In the genomic region with DNA sequence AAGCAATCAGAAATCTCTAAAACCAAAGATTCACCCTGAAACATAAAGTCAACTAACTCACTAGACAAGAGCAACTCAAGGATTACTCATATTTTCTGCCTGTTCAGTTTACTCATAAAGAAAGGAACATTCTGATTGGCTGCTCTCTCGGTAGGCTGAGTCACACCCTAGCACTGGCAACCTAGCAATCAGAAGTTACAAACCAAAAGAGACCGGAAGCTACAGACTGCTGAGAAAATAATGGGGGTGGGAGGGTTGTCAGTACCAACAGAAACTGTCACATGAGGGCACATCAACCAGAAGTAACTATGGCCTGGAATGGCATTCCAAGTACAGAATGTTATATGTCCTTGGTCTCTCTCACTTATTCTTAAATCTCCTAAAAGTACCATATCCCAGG, we compare ENCODE assay signal across 15 mouse cellular contexts. TPM values are rescaled to one million over a fixed set of nuclear protein-coding genes. Genes with fewer than 3 reads are reported as not detected.
DNase-seq lines count a peak whose midpoint lies in the region; ATAC-seq lines count a peak whose summit lies in the region.
"Had no signal": no experiment of that assay in that cellular context is flagged by ENCODE, and none has a peak within 500 bp of the region (broad histone marks: within the 10 kb centered on the region; RNA-seq: fewer than 3 reads in every experiment).

No protein-coding gene starts in this region.

- 80% methylated on average over 2 of the region's 2 CpGs for WGBS in heart, embryonic 10.5 days
- 95% methylated on average over 2 of the region's 2 CpGs for WGBS in hindbrain, embryonic 12.5 days

- H3K4me3 ChIP-seq in heart, embryonic 10.5 days: no peak overlapping the region
- H3K4me3 ChIP-seq in hindbrain, embryonic 12.5 days: no peak overlapping the region
- H3K4me3 ChIP-seq: embryonic facial prominence, embryonic 15.5 days; hindbrain, embryonic 13.5 days; stomach, embryonic 15.5 days had no signal

- no peaks in the 10 kb centered on the region for H3K36me3 ChIP-seq in heart, embryonic 10.5 days
- no peaks in the 10 kb centered on the region for H3K36me3 ChIP-seq in hindbrain, embryonic 12.5 days
- H3K36me3 ChIP-seq: embryonic facial prominence, embryonic 15.5 days; hindbrain, embryonic 13.5 days; stomach, embryonic 15.5 days had no signal

- peak; percentile 37; the same call in 1 of the 2 replicates for ATAC-seq in megakaryocyte progenitor cell, adult 5-6 weeks (replicated peaks; ENCODE audit: poor library complexity)
- no peak for ATAC-seq in hindbrain, embryonic 12.5 days (ENCODE audit: low FRiP score)

- DNase-seq in spleen, postnatal 36 days (ENCODE audit: low spot score in 2 of 2): peak; percentile 5 to 8
- DNase-seq in spleen, adult 12 weeks (ENCODE audit: low spot score): no peak
- DNase-seq in NIH3T3 (ENCODE audit: low read depth): peak; percentile 63
- DNase-seq in ovary, postnatal 14 days (ENCODE audit: low spot score): no peak
- no peak for DNase-seq in heart, embryonic 10.5 days (ENCODE audit: low spot score)
- no peak for DNase-seq in right cerebral cortex, adult 2 months (ENCODE audit: low spot score in 2 of 2)
- DNase-seq: cerebellum, adult 18-20 months; kidney, adult 2 months; kidney, postnatal 25 days; lung, embryonic 14.5 days had no signal

- 0 out of 2 replicates have a peak, but pooled peaks cover 3% of the 10 kb centered on the region for H3K4me1 ChIP-seq in heart, embryonic 10.5 days
- peaks cover 11% of the 10 kb centered on the region for H3K4me1 ChIP-seq in hindbrain, embryonic 12.5 days

- no peaks in the 10 kb centered on the region for H3K27me3 ChIP-seq in heart, embryonic 10.5 days (ENCODE audit: insufficient read depth, poor library complexity, severe bottlenecking)
- H3K27me3 ChIP-seq in hindbrain, embryonic 12.5 days: no peaks in the 10 kb centered on the region
- H3K27me3 ChIP-seq: embryonic facial prominence, embryonic 15.5 days; hindbrain, embryonic 13.5 days; stomach, embryonic 15.5 days had no signal

- no peak overlapping the region for H3K9ac ChIP-seq in hindbrain, embryonic 12.5 days
- H3K9ac ChIP-seq: embryonic facial prominence, embryonic 15.5 days; hindbrain, embryonic 13.5 days; lung, embryonic 14.5 days; stomach, embryonic 15.5 days had no signal

- no peak overlapping the region for H3K4me2 ChIP-seq in hindbrain, embryonic 12.5 days (replicated peaks)
- H3K4me2 ChIP-seq: embryonic facial prominence, embryonic 15.5 days; hindbrain, embryonic 13.5 days; lung, embryonic 14.5 days; stomach, embryonic 15.5 days had no signal

- no peak overlapping the region for H3K27ac ChIP-seq in heart, embryonic 10.5 days
- no peak overlapping the region for H3K27ac ChIP-seq in hindbrain, embryonic 12.5 days
- H3K27ac ChIP-seq: embryonic facial prominence, embryonic 15.5 days; hindbrain, embryonic 13.5 days; stomach, embryonic 15.5 days had no signal

- no peaks in the 10 kb centered on the region for H3K9me3 ChIP-seq in heart, embryonic 10.5 days
- H3K9me3 ChIP-seq in hindbrain, embryonic 12.5 days (replicated peaks): no peaks in the 10 kb centered on the region
- H3K9me3 ChIP-seq: embryonic facial prominence, embryonic 15.5 days; hindbrain, embryonic 13.5 days; stomach, embryonic 15.5 days had no signal

RNA-seq across cellular contexts. Expression of a gene that starts 6.1 kb away (rescaled TPM):
- total RNA-seq in megakaryocyte progenitor cell, adult 5-6 weeks (2015): 9.6 and 10.4 TPM in 2 replicates
- total RNA-seq in megakaryocyte progenitor cell, adult 5-6 weeks (2017): 5.6 and 12.3 TPM in 2 replicates
- polyA plus RNA-seq in heart, embryonic 10.5 days (2016; fragmentation: Nextera tagmentation; extraction: Ambion mirVana): 29.4 and 38.8 TPM in 2 replicates
- 58.0 and 59.4 TPM in 2 replicates for polyA plus RNA-seq in hindbrain, embryonic 12.5 days (2016; fragmentation: Nextera tagmentation; extraction: Ambion mirVana)

Comparison
In these comparisons a context has a peak if more than half of its experiments do, and no peak if none do; other contexts are left out.
1. DNase-seq: peak in spleen, postnatal 36 days (2 of 2) and NIH3T3 (single experiment); none in spleen, adult 12 weeks (single experiment), ovary, postnatal 14 days (single experiment), heart, embryonic 10.5 days (single experiment) and right cerebral cortex, adult 2 months (0 of 2).